Mouse (Mus musculus): ENCODE results near the gene Pde4b. TPM values are rescaled to one million over a fixed set of nuclear protein-coding genes. Genes with fewer than 3 reads are reported as not detected.

Gene Pde4b
- polyA plus RNA-seq, 1 experiment from 2014 or later = 14.6 TPM

GRCm38 (mm10) chr4:102316699-102317285, 229.4 kb downstream of the Pde4b start:
- WGBS = 32% methylated on average over 5 of the region's 5 CpGs
- Histone ChIP-seq H3K36me3 (ENCODE audit: control insufficient read depth, insufficient read depth, low read length) (no peaks in the 10 kb centered on the region), H3K4me3 (ENCODE audit: low read depth, low read length) (no peak overlapping the region), H3K27me3 (replicated peaks; ENCODE audit: control insufficient read depth, insufficient read depth, low read length) (no peaks in the 10 kb centered on the region), H3K9ac (ENCODE audit: low read length) (no peak overlapping the region), H3K9me3 (ENCODE audit: control insufficient read depth, low read length) (no peaks in the 10 kb centered on the region), H3K4me2 (ENCODE audit: low read length) (no peak overlapping the region), H3K4me1 (replicated peaks; ENCODE audit: control insufficient read depth, insufficient read depth, low read length) (peaks cover 7% of the 10 kb centered on the region; the same call in 1 of the 2 replicates), H3K27ac (ENCODE audit: low read depth) (peak overlapping the region; percentile 65)
- no peak for ATAC-seq (replicated peaks; ENCODE audit: low FRiP score, low TSS enrichment, low read depth)
- DNase-seq (ENCODE audit: low spot score) = no peak

DNA sequence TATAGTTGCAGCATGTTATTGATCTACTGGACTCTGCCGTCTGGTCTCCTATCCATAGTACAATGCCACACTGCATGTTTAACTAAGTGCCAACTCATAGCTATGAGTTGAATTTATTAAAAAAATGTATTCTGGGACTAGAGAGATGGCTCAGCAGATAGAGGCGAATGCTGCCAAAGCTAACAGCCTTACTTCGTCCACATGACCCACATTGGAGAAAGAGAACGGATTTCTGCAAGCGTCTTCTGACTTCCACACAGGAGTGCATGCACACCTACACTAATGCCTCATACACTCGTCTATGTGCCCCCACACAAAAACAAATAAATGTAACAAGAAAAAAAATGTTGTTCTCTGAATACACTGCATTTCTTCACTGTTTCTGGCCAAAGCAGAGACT, 231.3 kb downstream of the Pde4b start:
- H3K4me1 ChIP-seq (replicated peaks; ENCODE audit: control insufficient read depth, insufficient read depth, low read length) = peaks cover 7% of the 10 kb centered on the region; the same call in 1 of the 2 replicates
- ATAC-seq (replicated peaks; ENCODE audit: low FRiP score, low TSS enrichment, low read depth) = no peak
- no peak overlapping the region for H3K9ac ChIP-seq (ENCODE audit: low read length)
- H3K27ac ChIP-seq (ENCODE audit: low read depth) = no peak overlapping the region
- no peak for DNase-seq (ENCODE audit: low spot score)
- no peak overlapping the region for H3K4me3 ChIP-seq (ENCODE audit: low read depth, low read length)
- H3K9me3 ChIP-seq (ENCODE audit: control insufficient read depth, low read length) = no peaks in the 10 kb centered on the region
- no peaks in the 10 kb centered on the region for H3K27me3 ChIP-seq (replicated peaks; ENCODE audit: control insufficient read depth, insufficient read depth, low read length)
- WGBS = 87% methylated on average over 6 of the region's 6 CpGs
- H3K36me3 ChIP-seq (ENCODE audit: control insufficient read depth, insufficient read depth, low read length) = no peaks in the 10 kb centered on the region
- no peak overlapping the region for H3K4me2 ChIP-seq (ENCODE audit: low read length)

- peaks cover 3% of the 10 kb centered on the region; the same call in 1 of the 2 replicates for H3K4me1 ChIP-seq (replicated peaks; ENCODE audit: control insufficient read depth, insufficient read depth, low read length)
- ATAC-seq (replicated peaks; ENCODE audit: low FRiP score, low TSS enrichment, low read depth) = no peak
- 73% methylated on average over 3 of the region's 3 CpGs for WGBS
Measured at GRCm38 (mm10) chr4:102321340-102321739, 234.0 kb downstream of the Pde4b start.

DNA sequence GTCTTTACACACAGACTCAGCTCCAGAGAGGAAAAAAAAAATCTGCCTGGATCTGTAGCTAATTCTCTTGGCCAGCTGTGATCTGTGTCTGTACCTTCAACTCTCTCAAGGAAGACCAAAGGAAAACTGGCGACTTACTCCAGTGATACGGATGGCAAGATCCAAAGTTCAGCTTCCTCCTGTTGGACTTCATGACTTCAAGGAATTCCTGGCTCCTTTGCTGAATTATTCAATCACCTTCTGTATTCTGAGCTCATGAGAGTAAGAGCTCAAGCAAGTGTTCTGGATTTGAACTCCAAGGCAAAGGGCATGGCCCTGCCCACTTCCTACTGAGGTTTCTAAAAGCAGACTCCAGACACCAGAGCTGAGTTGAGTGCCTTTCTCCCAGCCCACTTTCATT, 245.0 kb downstream of the Pde4b start:
- WGBS = 89% methylated on average over 2 of the region's 2 CpGs
- no peaks in the 10 kb centered on the region for H3K4me1 ChIP-seq (replicated peaks; ENCODE audit: control insufficient read depth, insufficient read depth, low read length)
- ATAC-seq (replicated peaks; ENCODE audit: low FRiP score, low TSS enrichment, low read depth) = no peak
- no peak overlapping the region for H3K27ac ChIP-seq (ENCODE audit: low read depth)
- no peaks in the 10 kb centered on the region for H3K36me3 ChIP-seq (ENCODE audit: control insufficient read depth, insufficient read depth, low read length)
- no peaks in the 10 kb centered on the region for H3K9me3 ChIP-seq (ENCODE audit: control insufficient read depth, low read length)
- no peak overlapping the region for H3K4me3 ChIP-seq (ENCODE audit: low read depth, low read length)
- H3K4me2 ChIP-seq (ENCODE audit: low read length) = no peak overlapping the region
- no peaks in the 10 kb centered on the region for H3K27me3 ChIP-seq (replicated peaks; ENCODE audit: control insufficient read depth, insufficient read depth, low read length)
- DNase-seq (ENCODE audit: low spot score) = no peak
- no peak overlapping the region for H3K9ac ChIP-seq (ENCODE audit: low read length)

More at GRCm38 (mm10) chr4:102321340-102321739, 234.0 kb downstream of the Pde4b start:
- Histone ChIP-seq H3K9me3 (ENCODE audit: control insufficient read depth, low read length) (no peaks in the 10 kb centered on the region), H3K9ac (ENCODE audit: low read length) (no peak overlapping the region), H3K27me3 (replicated peaks; ENCODE audit: control insufficient read depth, insufficient read depth, low read length) (no peaks in the 10 kb centered on the region), H3K36me3 (ENCODE audit: control insufficient read depth, insufficient read depth, low read length) (no peaks in the 10 kb centered on the region), H3K27ac (ENCODE audit: low read depth) (no peak overlapping the region), H3K4me3 (ENCODE audit: low read depth, low read length) (no peak overlapping the region), H3K4me2 (ENCODE audit: low read length) (no peak overlapping the region)
- DNase-seq (ENCODE audit: low spot score) = no peak

- no peak for ATAC-seq (replicated peaks; ENCODE audit: low FRiP score, low TSS enrichment, low read depth)
- H3K9ac ChIP-seq (ENCODE audit: low read length) = no peak overlapping the region
- H3K36me3 ChIP-seq (ENCODE audit: control insufficient read depth, insufficient read depth, low read length) = no peaks in the 10 kb centered on the region
- H3K27ac ChIP-seq (ENCODE audit: low read depth) = no peak overlapping the region
- 83% methylated on average over 4 of the region's 4 CpGs for WGBS
- no peaks in the 10 kb centered on the region for H3K27me3 ChIP-seq (replicated peaks; ENCODE audit: control insufficient read depth, insufficient read depth, low read length)
- DNase-seq (ENCODE audit: low spot score) = no peak
- H3K4me1 ChIP-seq (replicated peaks; ENCODE audit: control insufficient read depth, insufficient read depth, low read length) = no peaks in the 10 kb centered on the region
- no peaks in the 10 kb centered on the region for H3K9me3 ChIP-seq (ENCODE audit: control insufficient read depth, low read length)
- H3K4me3 ChIP-seq (ENCODE audit: low read depth, low read length) = no peak overlapping the region
- no peak overlapping the region for H3K4me2 ChIP-seq (ENCODE audit: low read length)
Measured at GRCm38 (mm10) chr4:102332885-102333284, 245.5 kb downstream of the Pde4b start.

- Histone ChIP-seq H3K4me1 (replicated peaks; ENCODE audit: control insufficient read depth, insufficient read depth, low read length) (peaks cover 5% of the 10 kb centered on the region), H3K9ac (ENCODE audit: low read length) (no peak overlapping the region), H3K27me3 (replicated peaks; ENCODE audit: control insufficient read depth, insufficient read depth, low read length) (no peaks in the 10 kb centered on the region), H3K4me3 (ENCODE audit: low read depth, low read length) (no peak overlapping the region), H3K36me3 (ENCODE audit: control insufficient read depth, insufficient read depth, low read length) (no peaks in the 10 kb centered on the region), H3K9me3 (ENCODE audit: control insufficient read depth, low read length) (no peaks in the 10 kb centered on the region), H3K27ac (ENCODE audit: low read depth) (no peak overlapping the region), H3K4me2 (ENCODE audit: low read length) (no peak overlapping the region)
- DNase-seq (ENCODE audit: low spot score) (no peak), ATAC-seq (replicated peaks; ENCODE audit: low FRiP score, low TSS enrichment, low read depth) (no peak)
- WGBS = 82% methylated on average over 4 of the region's 4 CpGs
Measured at GRCm38 (mm10) chr4:102346911-102347492, 259.7 kb downstream of the Pde4b start.

DNA sequence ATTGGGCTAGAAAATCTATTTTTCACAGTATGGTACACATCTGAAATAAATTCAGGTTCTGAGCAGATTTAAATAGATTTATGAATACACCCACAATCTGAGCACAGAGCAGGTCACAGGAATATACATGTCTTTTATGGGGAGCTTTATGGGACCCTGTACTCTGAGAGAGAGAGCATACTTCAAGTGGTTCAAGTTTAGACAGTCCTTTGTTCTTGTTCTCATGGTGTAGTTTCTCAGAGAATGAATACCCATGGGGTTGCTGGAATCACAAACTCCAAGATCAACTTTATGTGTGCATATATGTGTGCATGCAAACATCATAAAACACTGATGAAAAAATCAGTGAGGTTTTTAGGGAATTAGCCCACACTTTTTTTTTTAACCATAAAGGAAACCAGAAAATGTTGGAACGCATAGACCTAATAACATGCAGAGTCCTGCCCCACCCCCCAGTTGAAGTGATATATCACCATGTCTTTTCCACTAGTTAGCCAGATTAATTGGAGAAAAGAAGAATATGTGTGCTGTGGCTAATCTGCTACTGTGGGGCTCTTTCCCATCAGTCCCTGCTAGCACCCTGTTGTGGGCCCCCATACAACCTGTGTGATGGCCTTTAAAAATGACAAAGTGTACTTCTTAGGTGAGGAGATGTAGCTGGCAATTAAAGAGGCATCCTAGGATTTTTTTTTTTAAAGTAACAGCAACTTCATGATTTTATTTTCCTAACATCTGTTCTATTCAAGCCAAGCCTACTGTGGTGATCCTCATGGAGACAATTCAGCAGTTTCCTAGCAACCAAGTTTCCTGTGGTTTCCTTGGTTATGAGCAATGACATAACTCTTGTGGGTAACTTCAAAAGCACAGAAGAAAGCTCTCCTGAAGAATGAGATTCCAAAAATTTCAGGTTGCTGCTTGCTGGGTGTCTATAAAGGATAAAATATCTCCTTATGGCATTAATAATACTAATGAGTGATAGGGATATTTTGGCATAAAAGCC, 264.4 kb downstream of the Pde4b start:
- H3K9me3 ChIP-seq (ENCODE audit: control insufficient read depth, low read length) = no peaks in the 10 kb centered on the region
- H3K27ac ChIP-seq (ENCODE audit: low read depth) = no peak overlapping the region
- no peak overlapping the region for H3K4me2 ChIP-seq (ENCODE audit: low read length)
- DNase-seq (ENCODE audit: low spot score) (no peak), ATAC-seq (replicated peaks; ENCODE audit: low FRiP score, low TSS enrichment, low read depth) (no peak)
- no peak overlapping the region for H3K4me3 ChIP-seq (ENCODE audit: low read depth, low read length)
- no peaks in the 10 kb centered on the region for H3K27me3 ChIP-seq (replicated peaks; ENCODE audit: control insufficient read depth, insufficient read depth, low read length)
- 79% methylated on average over 1 of the region's 1 CpGs for WGBS
- no peak overlapping the region for H3K9ac ChIP-seq (ENCODE audit: low read length)
- no peaks in the 10 kb centered on the region for H3K4me1 ChIP-seq (replicated peaks; ENCODE audit: control insufficient read depth, insufficient read depth, low read length)
- H3K36me3 ChIP-seq (ENCODE audit: control insufficient read depth, insufficient read depth, low read length) = no peaks in the 10 kb centered on the region

- H3K27me3 ChIP-seq (replicated peaks; ENCODE audit: control insufficient read depth, insufficient read depth, low read length) = no peaks in the 10 kb centered on the region
- no peak overlapping the region for H3K4me2 ChIP-seq (ENCODE audit: low read length)
- H3K4me3 ChIP-seq (ENCODE audit: low read depth, low read length) = no peak overlapping the region
- no peaks in the 10 kb centered on the region for H3K36me3 ChIP-seq (ENCODE audit: control insufficient read depth, insufficient read depth, low read length)
- H3K4me1 ChIP-seq (replicated peaks; ENCODE audit: control insufficient read depth, insufficient read depth, low read length) = no peaks in the 10 kb centered on the region
- ATAC-seq (replicated peaks; ENCODE audit: low FRiP score, low TSS enrichment, low read depth) (no peak), DNase-seq (ENCODE audit: low spot score) (no peak)
- no peak overlapping the region for H3K27ac ChIP-seq (ENCODE audit: low read depth)
- 85% methylated on average over 3 of the region's 3 CpGs for WGBS
- no peaks in the 10 kb centered on the region for H3K9me3 ChIP-seq (ENCODE audit: control insufficient read depth, low read length)
- H3K9ac ChIP-seq (ENCODE audit: low read length) = no peak overlapping the region
Measured at GRCm38 (mm10) chr4:102353641-102354403, 266.5 kb downstream of the Pde4b start.

All from intestine, embryonic 14.5 days (tissue).